Mouse (Mus musculus) leukemia stem cell, adult 10-12 weeks (primary cell): ENCODE results near the gene Cd33. TPM values are rescaled to one million over a fixed set of nuclear protein-coding genes. Genes with fewer than 3 reads are reported as not detected.

Source experiments
- polyA plus RNA-seq: library from polyadenylated mRNA; stranded (reverse); fragments of >175 nt; gene quantifications from 2 replicates; pipeline ENCODE4 v1.2.3, GENCODE M21; 2012; ENCODE audit warnings: low replicate concordance

Gene Cd33
- polyA plus RNA-seq, result 5.2 and 7.8 TPM in 2 replicates

DNA sequence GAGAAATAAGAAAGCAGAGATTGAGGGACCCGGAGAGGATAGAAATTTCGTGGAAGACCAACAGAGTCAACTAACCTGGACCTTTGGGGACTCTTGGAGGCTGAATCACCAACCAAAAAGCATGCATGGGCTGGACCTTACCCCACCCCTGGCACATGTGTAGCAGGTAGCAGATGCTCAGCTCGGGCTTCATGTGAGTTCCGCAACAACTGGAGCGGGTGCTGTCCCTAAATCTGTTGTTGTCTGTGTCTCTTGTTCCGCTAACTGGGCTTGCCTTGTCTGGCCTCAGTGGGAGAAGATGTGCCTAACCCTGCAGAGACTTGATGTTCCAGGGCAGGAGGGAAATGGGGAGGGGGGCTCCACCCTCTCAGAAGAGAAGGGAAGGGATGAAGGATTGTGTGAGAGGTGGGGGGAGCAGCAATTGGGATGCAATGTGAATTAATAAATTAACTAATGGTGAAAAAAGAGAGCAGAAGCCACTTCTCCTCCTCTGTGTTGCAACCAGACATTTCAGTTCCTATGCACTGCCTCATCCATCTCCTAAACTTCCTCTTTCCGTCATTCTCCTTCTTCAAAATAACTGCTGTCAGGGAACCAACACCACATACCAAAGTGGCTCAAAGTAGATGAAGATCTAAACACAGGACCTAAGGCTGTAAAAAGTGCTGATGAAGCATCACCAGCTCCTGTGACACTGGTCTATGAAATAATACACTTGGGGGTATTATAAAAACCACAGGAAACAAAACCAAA is at the start of gene Cd33:
Gene Cd33 (minus strand): TSS at position 204 of the 753 bp plus-strand sequence.

DNA sequence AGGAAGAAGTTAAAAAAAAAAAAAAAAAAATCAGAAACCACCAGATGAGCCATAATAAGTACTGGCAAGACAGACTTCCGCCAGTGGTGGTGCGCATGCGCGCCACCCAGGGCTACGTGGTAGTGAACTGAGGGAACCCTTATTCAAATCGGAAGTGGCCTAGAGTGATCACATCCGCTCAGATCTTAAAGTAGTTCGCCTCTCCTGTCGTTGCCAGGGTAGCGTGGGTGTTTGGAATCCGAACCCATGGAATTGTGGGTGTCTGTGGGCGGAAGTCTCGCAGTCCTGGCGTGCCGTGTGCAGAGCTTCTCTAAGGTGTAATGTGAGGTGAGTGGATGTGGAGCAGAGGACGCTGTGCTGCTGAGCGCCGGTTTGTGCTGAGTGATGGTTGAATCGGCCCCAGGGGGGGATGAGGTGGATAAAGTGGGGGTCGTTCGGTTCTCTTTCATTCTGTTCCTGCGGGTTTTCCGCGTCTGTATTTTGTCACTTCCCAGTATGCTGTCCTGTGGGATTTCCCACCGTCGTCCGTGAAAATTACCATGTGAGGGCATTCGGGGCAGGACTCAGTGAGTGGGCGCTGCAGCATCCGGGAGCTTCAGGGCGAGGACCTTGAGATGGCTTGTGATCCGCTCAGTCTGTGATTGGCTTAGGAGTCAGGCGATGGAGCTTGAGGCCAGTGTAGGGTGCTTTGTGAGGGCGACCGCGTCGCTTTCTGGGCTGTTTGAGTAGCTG is 35.4 kb upstream of the Cd33 start, which contains the start of gene Zfp719:
Gene Zfp719 (plus strand): TSS at position 171 of the 732 bp plus-strand sequence.

GRCm38 (mm10) chr7:43562006-43562633 is 17.9 kb upstream of the Cd33 start, which contains the start of gene Zfp658:
Gene Zfp658 (plus strand): TSS chr7:43562256.

GRCm38 (mm10) chr7:43489631-43490125 is 54.5 kb downstream of the Cd33 start, which contains the start of gene Iglon5:
Gene Iglon5 (minus strand): TSS chr7:43490075.

Other genes starting within 250 kb of the Cd33 start
- 2.4 TPM in 1 of 2 replicates, not detected in the other for gene Zfp715, start 231.1 kb downstream of the Cd33 start, polyA plus RNA-seq
- 0.26 TPM in 1 of 2 replicates, not detected in the other for gene Siglecf, start 193.1 kb downstream of the Cd33 start, polyA plus RNA-seq
- 17.6 and 29.5 TPM in 2 replicates for gene Siglecg, start 136.2 kb downstream of the Cd33 start, polyA plus RNA-seq
- gene Lim2, start 116.8 kb downstream of the Cd33 start, polyA plus RNA-seq, result 0.18 TPM in 1 of 2 replicates, not detected in the other
- 1.1 and 1.3 TPM in 2 replicates for gene Nkg7, start 107.4 kb downstream of the Cd33 start, polyA plus RNA-seq
- not detected in 2 replicates for gene Cldnd2, start 103.6 kb downstream of the Cd33 start, polyA plus RNA-seq
- 23.9 and 71.5 TPM in 2 replicates for gene Etfb, start 100.3 kb downstream of the Cd33 start, polyA plus RNA-seq
- gene Gm45233, start 100.3 kb downstream of the Cd33 start, polyA plus RNA-seq, result not detected in 2 replicates
- gene Vsig10l, start 81.3 kb downstream of the Cd33 start, polyA plus RNA-seq, result 2.8 and 6.4 TPM in 2 replicates
- 0.59 TPM in 1 of 2 replicates, not detected in the other for gene Iglon5, start 54.4 kb downstream of the Cd33 start, polyA plus RNA-seq
- gene 4931406B18Rik, start 38.5 kb downstream of the Cd33 start, polyA plus RNA-seq, result not detected in 2 replicates
- 0.30 and 0.33 TPM in 2 replicates for gene Zfp658, start 17.8 kb upstream of the Cd33 start, polyA plus RNA-seq
- 0.50 TPM in 1 of 2 replicates, not detected in the other for gene Zfp719, start 35.2 kb upstream of the Cd33 start, polyA plus RNA-seq
- not detected in 2 replicates for gene Zfp819, start 62.7 kb upstream of the Cd33 start, polyA plus RNA-seq
- gene Ceacam18, start 90.3 kb upstream of the Cd33 start, polyA plus RNA-seq, result not detected in 2 replicates
- gene Siglece, start 115.7 kb upstream of the Cd33 start, polyA plus RNA-seq, result 1.5 and 1.6 TPM in 2 replicates
- 11.7 and 15.4 TPM in 2 replicates for gene Ctu1, start 127.6 kb upstream of the Cd33 start, polyA plus RNA-seq
- not detected in 2 replicates for gene Klk14, start 146.0 kb upstream of the Cd33 start, polyA plus RNA-seq
- gene Klk13, start 168.1 kb upstream of the Cd33 start, polyA plus RNA-seq, result not detected in 2 replicates
- not detected in 2 replicates for gene Klk12, start 224.5 kb upstream of the Cd33 start, polyA plus RNA-seq
- gene Klk11, start 230.2 kb upstream of the Cd33 start, polyA plus RNA-seq, result not detected in 2 replicates
- gene Klk10, start 236.6 kb upstream of the Cd33 start, polyA plus RNA-seq, result not detected in 2 replicates
- gene Klk9, start 247.5 kb upstream of the Cd33 start, polyA plus RNA-seq, result not detected in 2 replicates